Mouse (Mus musculus) CH12.LX (cell line): Measurements from ENCODE around the gene Txlnb. TPM values are rescaled to one million over a fixed set of nuclear protein-coding genes. Genes with fewer than 3 reads are reported as not detected.

Source experiments
- DNase-seq: peaks from one replicate; pipeline ENCODE4 v3.0.0-alpha.2; 2013; ENCODE audit errors: extremely low read depth
- H3K27ac ChIP-seq: 2 replicates; pipeline ENCODE4 v1.5.1; 2012; ENCODE audit warnings: low read depth, mild to moderate bottlenecking, control low read depth, moderate library complexity; ENCODE audit not compliant: insufficient read depth
- H3K27me3 ChIP-seq: replicated peaks from 2 replicates; pipeline ENCODE3; 2012; ENCODE audit warnings: inconsistent platforms
- H3K36me3 ChIP-seq, 2 experiments: replicated peaks in 1 of 2; 2 replicates each; pipeline versions ENCODE3 to v1.6.1; 2012; ENCODE audit warnings: inconsistent platforms in 1 of 2, low read length in 1 of 2, mild to moderate bottlenecking in 1 of 2, mixed read lengths in 1 of 2, moderate library complexity in 1 of 2; ENCODE audit not compliant: control insufficient read depth in 1 of 2, insufficient read depth in 1 of 2
- H3K4me1 ChIP-seq, 2 experiments: 2 replicates each; pipeline ENCODE4 v1.6.1; 2012; ENCODE audit warnings: inconsistent platforms in 1 of 2, moderate library complexity in 1 of 2; ENCODE audit not compliant: insufficient read depth in 2 of 2, control insufficient read depth in 1 of 2
- H3K4me2 ChIP-seq: 2 replicates; pipeline ENCODE4 v1.6.1; 2012; ENCODE audit warnings: low read depth, mild to moderate bottlenecking, control low read depth; ENCODE audit not compliant: poor library complexity, insufficient read depth, severe bottlenecking
- H3K4me3 ChIP-seq, 3 experiments: fragments of 150-350 bp in 1 of 3; sonication (generic) in 1 of 3; replicated peaks in 1 of 3; 2 replicates each; pipeline versions ENCODE3 to v1.5.1; 2011 to 2012; ENCODE audit warnings: low read depth in 2 of 3, low read length in 2 of 3, mild to moderate bottlenecking in 2 of 3, moderate library complexity in 2 of 3, control low read depth in 1 of 3, improper control_type of control experiment in 1 of 3, inconsistent platforms in 1 of 3, mixed read lengths in 1 of 3; ENCODE audit not compliant: poor library complexity in 1 of 3
- H3K79me2 ChIP-seq: replicated peaks from 2 replicates; pipeline ENCODE4 v1.6.1; 2012; ENCODE audit warnings: mild to moderate bottlenecking, moderate library complexity; ENCODE audit not compliant: control insufficient read depth, poor library complexity, insufficient read depth, severe bottlenecking; ENCODE audit errors: extremely low read depth
- H3K9ac ChIP-seq: 2 replicates; pipeline ENCODE4 v1.6.1; 2012; ENCODE audit warnings: low read depth, mild to moderate bottlenecking, control low read depth, moderate library complexity; ENCODE audit not compliant: insufficient read depth
- H3K9me3 ChIP-seq: replicated peaks from 2 replicates; pipeline ENCODE3; 2012; ENCODE audit warnings: low read length, inconsistent platforms, mixed read lengths
- BHLHE40 ChIP-seq: IDR thresholded peaks from 2 replicates; pipeline ENCODE4 v1.6.1; 2011; ENCODE audit warnings: mild to moderate bottlenecking, low read depth, low read length, improper control_type of control experiment
- CHD1 ChIP-seq: IDR thresholded peaks from 2 replicates; pipeline ENCODE4 v1.6.1; 2012; ENCODE audit warnings: low read depth, low read length, improper control_type of control experiment, inconsistent platforms
- CHD2 ChIP-seq: IDR thresholded peaks from 2 replicates; pipeline ENCODE4 v1.6.1; 2011; ENCODE audit warnings: low read length, improper control_type of control experiment
- CTCF ChIP-seq, 2 experiments: IDR thresholded peaks in 1 of 2; conservative IDR thresholded peaks in 1 of 2; 2 replicates each; pipeline ENCODE4 v1.5.1; 2011 to 2012; ENCODE audit warnings: low read depth in 2 of 2, low read length in 2 of 2, improper control_type of control experiment in 1 of 2, inconsistent platforms in 1 of 2, mild to moderate bottlenecking in 1 of 2, moderate library complexity in 1 of 2
- E2F4 ChIP-seq: IDR thresholded peaks from 2 replicates; pipeline ENCODE4 v1.6.1; 2011; ENCODE audit warnings: low read depth, low read length, improper control_type of control experiment; ENCODE audit not compliant: insufficient replicate concordance
- ELF1 ChIP-seq: IDR thresholded peaks from 2 replicates; pipeline ENCODE4 v1.6.1; 2014; ENCODE audit warnings: low read depth, mild to moderate bottlenecking, inconsistent platforms, low read length, improper control_type of control experiment
- EP300 ChIP-seq: IDR thresholded peaks from 2 replicates; pipeline ENCODE4 v1.6.1; 2011; ENCODE audit warnings: low read length, improper control_type of control experiment
- ETS1 ChIP-seq: conservative IDR thresholded peaks from 2 replicates; pipeline ENCODE4 v1.6.1; 2012; ENCODE audit warnings: low read depth, mild to moderate bottlenecking, inconsistent platforms, low read length, improper control_type of control experiment, moderate library complexity
- HCFC1 ChIP-seq: IDR thresholded peaks from 2 replicates; pipeline ENCODE4 v1.6.1; 2012; ENCODE audit warnings: low read depth, mild to moderate bottlenecking, inconsistent platforms, low read length, improper control_type of control experiment
- IRF4 ChIP-seq: IDR thresholded peaks from 2 replicates; pipeline ENCODE4 v1.6.1; 2014; ENCODE audit warnings: low read depth, mild to moderate bottlenecking, inconsistent platforms, low read length, improper control_type of control experiment
- JUND ChIP-seq: conservative IDR thresholded peaks from 2 replicates; pipeline ENCODE4 v1.6.1; 2011; ENCODE audit warnings: low read depth, low read length, improper control_type of control experiment
- KAT2A ChIP-seq: IDR thresholded peaks from 2 replicates; pipeline ENCODE4 v1.6.1; 2012; ENCODE audit warnings: low read length, improper control_type of control experiment, inconsistent platforms; ENCODE audit not compliant: insufficient replicate concordance
- MAZ ChIP-seq: IDR thresholded peaks from 2 replicates; pipeline ENCODE4 v1.6.1; 2012; ENCODE audit warnings: low read depth, mild to moderate bottlenecking, inconsistent platforms, low read length, improper control_type of control experiment, moderate library complexity
- NELFE ChIP-seq: IDR thresholded peaks from 2 replicates; pipeline ENCODE4 v1.6.1; 2011; ENCODE audit warnings: low read depth, low read length, improper control_type of control experiment
- NRF1 ChIP-seq: IDR thresholded peaks from 2 replicates; pipeline ENCODE4 v1.6.1; 2014; ENCODE audit warnings: low read depth, mild to moderate bottlenecking, inconsistent platforms, low read length, improper control_type of control experiment, moderate library complexity
- PAX5 ChIP-seq: IDR thresholded peaks from 2 replicates; pipeline ENCODE4 v1.6.1; 2012; ENCODE audit warnings: low read length, inconsistent platforms, mixed read lengths
- POLR2A ChIP-seq: IDR thresholded peaks from 2 replicates; pipeline ENCODE4 v1.6.1; 2011; ENCODE audit warnings: low read depth, mild to moderate bottlenecking, improper control_type of control experiment, low read length
- POLR2AphosphoS2 ChIP-seq: IDR thresholded peaks from 2 replicates; pipeline ENCODE4 v1.6.1; 2011; ENCODE audit warnings: low read depth, low read length, improper control_type of control experiment
- RCOR1 ChIP-seq: conservative IDR thresholded peaks from 2 replicates; pipeline ENCODE4 v1.6.1; 2012; ENCODE audit warnings: low read depth, mild to moderate bottlenecking, inconsistent platforms, low read length, improper control_type of control experiment
- SIN3A ChIP-seq: IDR thresholded peaks from 2 replicates; pipeline ENCODE4 v1.6.1; 2012; ENCODE audit warnings: low read length, improper control_type of control experiment, inconsistent platforms
- SMC3 ChIP-seq: IDR thresholded peaks from 2 replicates; pipeline ENCODE4 v1.6.1; 2011; ENCODE audit warnings: low read depth, low read length, improper control_type of control experiment
- TCF12 ChIP-seq: IDR thresholded peaks from 2 replicates; pipeline ENCODE4 v1.6.1; 2014; ENCODE audit warnings: low read depth, mild to moderate bottlenecking, inconsistent platforms, low read length, improper control_type of control experiment
- UBTF ChIP-seq: IDR thresholded peaks from 2 replicates; pipeline ENCODE4 v1.6.1; 2012; ENCODE audit warnings: low read depth, mild to moderate bottlenecking, inconsistent platforms, low read length, improper control_type of control experiment, moderate library complexity
- USF1 ChIP-seq: IDR thresholded peaks from 2 replicates; pipeline ENCODE4 v1.6.1; 2014; ENCODE audit warnings: low read depth, mild to moderate bottlenecking, inconsistent platforms, low read length, improper control_type of control experiment
- ZC3H11A ChIP-seq: IDR thresholded peaks from 2 replicates; pipeline ENCODE4 v1.6.1; 2012; ENCODE audit warnings: low read depth, mild to moderate bottlenecking, inconsistent platforms, low read length, improper control_type of control experiment
- ZMIZ1 ChIP-seq: IDR thresholded peaks from 2 replicates; pipeline ENCODE4 v1.6.1; 2012; ENCODE audit warnings: low read depth, mild to moderate bottlenecking, inconsistent platforms, low read length, improper control_type of control experiment
- ZNF384 ChIP-seq: IDR thresholded peaks from 2 replicates; pipeline ENCODE4 v1.6.1; 2012; ENCODE audit warnings: low read depth, low read length, improper control_type of control experiment, inconsistent platforms
- dilution Hi-C: fragments of 300-500 bp; cut with MboI; formaldehyde crosslinking; loops from 2 replicates; pipeline ENCODE4 v1.14.3; 2020; ENCODE audit warnings: low sequenced_read_pairs; ENCODE audit not compliant: extremely low pct_unique_long_range_greater_than_20kb, extremely low pct_ligation_motif_present
- in situ Hi-C: fragments of 300-500 bp; cut with MboI; formaldehyde crosslinking; loops from 3 replicates; pipeline ENCODE4 v1.14.3; 2019; ENCODE audit warnings: low sequenced_read_pairs, low pct_ligation_motif_present, low pct_unique_long_range_greater_than_20kb, mixed read lengths
- polyA plus RNA-seq: library from polyadenylated mRNA; unstranded; fragments of >175 nt; gene quantifications from 2 replicates; pipeline ENCODE4 v1.2.1, GENCODE M21; 2012; ENCODE audit warnings: low read depth; ENCODE audit not compliant: insufficient read length
- total RNA-seq, 2 experiments: library from RNA; depleted of rRNA; stranded (reverse); fragments of 300-350 nt in 1 of 2; fragments of >200 nt in 1 of 2; gene quantifications; 2 replicates each; pipeline ENCODE4 v1.2.3; 2012 to 2014

The Txlnb gene
- total and polyA plus RNA-seq, 3 experiments, result 2.0 to 5.1 (median 4.9) TPM

DNA sequence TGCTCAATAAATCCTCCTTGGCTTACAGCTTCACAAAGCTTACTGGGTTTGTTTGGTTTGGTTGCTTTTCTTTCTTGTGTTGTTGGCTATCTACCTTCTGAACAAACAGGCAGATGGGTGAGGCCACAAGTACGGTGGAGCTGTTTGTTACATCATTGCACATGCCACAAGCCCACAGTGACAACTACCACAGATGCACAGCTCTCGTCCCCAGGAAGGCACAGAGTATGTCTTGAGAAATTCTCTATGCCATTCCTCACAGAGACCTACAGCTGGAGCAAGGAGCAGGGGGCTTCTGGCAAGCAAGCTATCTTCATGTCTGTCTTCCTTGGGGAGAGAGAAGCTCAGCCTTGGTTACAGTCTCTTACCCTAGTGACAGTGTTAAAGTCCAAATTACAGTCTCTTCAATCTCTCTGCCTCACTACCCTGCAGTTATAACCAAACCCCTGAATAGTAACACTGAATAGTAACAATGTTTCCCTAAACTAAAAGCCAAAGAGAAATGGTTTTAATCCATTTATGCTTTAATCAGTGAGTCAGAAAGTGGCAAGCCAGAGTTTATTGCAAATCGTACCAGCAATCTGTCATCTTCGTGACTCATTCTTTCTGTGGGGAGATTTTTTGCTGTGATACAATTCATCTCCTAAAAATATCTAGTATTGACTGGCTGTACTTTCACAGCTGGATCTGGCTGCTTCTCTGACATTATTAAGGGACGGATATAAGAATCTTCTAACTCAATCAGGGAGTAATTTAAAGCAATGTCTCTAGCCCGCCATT is 64.9 kb downstream of the Txlnb start:
- Histone ChIP-seq H3K79me2 (no peaks in the 10 kb centered on the region), H3K36me3 (no peaks in the 10 kb centered on the region), H3K9ac (no peak overlapping the region), H3K4me1 (peaks cover 3 to 15% of the 10 kb centered on the region in 2 experiments; a peak in 2 of 4 replicates), H3K27ac (no peak overlapping the region), H3K4me3 (no peak overlapping the region), H3K9me3 (no peaks in the 10 kb centered on the region), H3K4me2 (no peak overlapping the region)
- dilution Hi-C loops, result no loop called here
- DNase-seq, result no peak
- TF ChIP-seq IRF4, result no peak
- TF ChIP-seq KAT2A, result no peak
- TF ChIP-seq SMC3, result no peak
- TF ChIP-seq CTCF (conservative IDR thresholded peaks at IDR 0.05 in 1 of 2, IDR thresholded peaks at IDR 0.05 in 1 of 2; ENCODE audit: low read depth in 2 of 2, low read length in 2 of 2), result no peak
- TF ChIP-seq MAZ, result no peak
- no peak for TF ChIP-seq POLR2A
- TF ChIP-seq CHD1, result no peak
- no peak for TF ChIP-seq NELFE
- no peak for TF ChIP-seq PAX5
- TF ChIP-seq CHD2, result no peak
- TF ChIP-seq RCOR1, result no peak
- TF ChIP-seq ELF1, result no peak
- TF ChIP-seq E2F4, result no peak
- no peak for TF ChIP-seq UBTF
- no peak for TF ChIP-seq BHLHE40
- TF ChIP-seq ETS1, result no peak
- TF ChIP-seq ZMIZ1, result no peak
- TF ChIP-seq, all 38 proteins: peak for 0
- in situ Hi-C loops, result loop anchor here (5.0 to 10.0 kb wide), 2 partner anchors 89 to 126 kb away; no protein-coding TSS in a partner anchor
- no peaks in the 10 kb centered on the region for H3K27me3 ChIP-seq

DNA sequence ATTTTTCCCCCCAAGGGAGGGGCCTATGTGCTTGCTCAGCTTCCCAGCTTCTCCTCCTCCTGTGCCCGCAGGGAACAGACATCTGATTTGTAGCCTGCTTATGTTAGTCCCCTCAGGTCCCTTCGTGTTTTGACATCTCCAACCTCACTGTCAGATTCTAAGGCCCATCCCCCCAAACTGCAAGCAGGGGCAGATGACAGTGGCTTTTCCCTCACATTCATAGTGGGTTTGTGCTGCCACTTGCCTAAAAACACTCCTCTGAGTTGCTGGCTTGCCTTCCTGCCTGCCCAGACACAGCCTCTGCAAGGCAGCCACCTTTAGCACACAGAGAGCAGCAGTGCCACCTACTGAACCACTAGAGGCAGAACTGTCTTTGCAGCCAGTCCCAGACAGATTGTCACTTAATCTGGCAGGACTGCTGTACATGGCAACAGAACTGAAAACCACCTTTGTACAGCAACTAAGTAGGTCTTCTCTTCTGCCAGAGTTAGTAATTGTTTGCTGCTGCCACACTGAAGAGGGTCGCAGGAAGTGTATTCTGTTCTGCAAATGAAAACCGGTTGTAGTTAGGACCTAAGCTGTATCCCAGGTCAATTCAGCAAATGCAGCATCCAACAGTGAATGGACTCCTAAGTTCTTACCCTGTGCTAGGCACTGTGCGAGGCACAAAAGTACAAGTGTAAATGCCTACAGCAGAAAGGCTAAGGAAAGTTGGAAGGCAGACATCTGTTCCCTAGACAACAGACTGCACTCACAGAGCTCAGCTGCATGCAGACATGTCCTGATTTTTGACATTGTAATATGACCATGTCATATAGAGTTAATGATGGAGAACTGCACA is 74.0 kb downstream of the Txlnb start:
- Histone ChIP-seq H3K79me2 (no peaks in the 10 kb centered on the region), H3K4me2 (no peak overlapping the region), H3K27ac (no peak overlapping the region), H3K4me3 (no peak overlapping the region), H3K36me3 (no peaks in the 10 kb centered on the region), H3K9ac (no peak overlapping the region), H3K9me3 (peaks cover 2% of the 10 kb centered on the region), H3K4me1 (peaks cover 0 to 11% of the 10 kb centered on the region in 2 experiments; a peak in 2 of 4 replicates), H3K27me3 (no peaks in the 10 kb centered on the region)
- dilution Hi-C loops (no loop called here), in situ Hi-C loops (loop anchor here (10.0 kb wide), 2 partner anchors 135 to 325 kb away; no protein-coding TSS in a partner anchor)
- DNase-seq, result peak; percentile 79
- TF ChIP-seq RCOR1 (peak; percentile 66; the same call in 1 of the 2 replicates), PAX5 (no peak), KAT2A (no peak), E2F4 (no peak), ETS1 (no peak; the same call in 1 of the 2 replicates), ZC3H11A (peak; percentile 97), SIN3A (peak; percentile 66; the same call in 1 of the 2 replicates), ZNF384 (peak; percentile 23; the same call in 1 of the 2 replicates), CHD1 (0 out of 2 replicates have a peak, but pooled peaks have one; percentile 39), JUND (peak; percentile 35; the same call in 1 of the 2 replicates), SMC3 (peak; percentile 100), HCFC1 (peak; percentile 17; the same call in 1 of the 2 replicates), TCF12 (peak; percentile 52; the same call in 1 of the 2 replicates), USF1 (no peak), NRF1 (peak; percentile 30; the same call in 1 of the 2 replicates), EP300 (0 out of 2 replicates have a peak, but pooled peaks have one; percentile 23), CTCF (conservative IDR thresholded peaks at IDR 0.05 in 1 of 2, IDR thresholded peaks at IDR 0.05 in 1 of 2; ENCODE audit: low read depth in 2 of 2, low read length in 2 of 2) (peak; percentile 51 to 98; a peak in 3 of 4 replicates), POLR2AphosphoS2 (no peak)
